Mouse (Mus musculus) retina, postnatal 1 day (tissue): ENCODE data around the gene Rundc3b.

Experiments used
- DNase-seq: peaks from one replicate; pipeline ENCODE4 v3.0.0-alpha.2; 2012

Rundc3b gene

DNA sequence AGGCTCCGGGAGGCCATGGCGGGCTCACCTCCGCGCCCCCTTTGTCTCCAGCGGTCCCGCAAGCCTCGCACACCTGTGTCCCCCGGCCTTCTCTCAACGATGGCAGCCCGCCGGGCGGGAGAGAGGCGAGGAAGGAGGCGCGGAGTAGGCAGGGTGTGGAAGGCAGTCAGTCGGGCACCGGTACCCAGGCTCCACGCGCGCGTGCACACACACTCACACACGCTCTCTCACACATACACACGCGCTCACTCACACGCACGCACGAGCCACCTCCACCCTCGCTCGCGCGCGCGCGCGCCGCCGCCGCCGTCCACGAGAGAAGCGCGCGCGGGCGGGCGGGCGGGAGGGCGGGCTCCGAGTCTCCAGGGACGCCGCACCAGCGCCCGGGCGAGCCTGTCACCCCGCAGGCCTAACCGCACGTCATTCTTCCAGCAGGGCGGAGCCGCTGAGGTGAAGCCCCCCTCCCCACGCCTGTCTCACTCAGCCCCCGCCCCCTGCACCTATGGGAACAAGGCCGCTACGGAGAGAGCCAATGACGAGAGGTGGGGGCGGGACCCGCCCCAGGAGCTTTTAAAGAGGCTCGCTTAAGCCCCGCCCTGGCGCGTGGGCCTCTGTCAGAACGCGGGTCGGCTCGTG lies at the start of gene Rundc3b:
Gene Rundc3b (minus strand): TSS at position 357 of the 636 bp plus-strand sequence.
- DNase-seq: peak; percentile 99

DNA sequence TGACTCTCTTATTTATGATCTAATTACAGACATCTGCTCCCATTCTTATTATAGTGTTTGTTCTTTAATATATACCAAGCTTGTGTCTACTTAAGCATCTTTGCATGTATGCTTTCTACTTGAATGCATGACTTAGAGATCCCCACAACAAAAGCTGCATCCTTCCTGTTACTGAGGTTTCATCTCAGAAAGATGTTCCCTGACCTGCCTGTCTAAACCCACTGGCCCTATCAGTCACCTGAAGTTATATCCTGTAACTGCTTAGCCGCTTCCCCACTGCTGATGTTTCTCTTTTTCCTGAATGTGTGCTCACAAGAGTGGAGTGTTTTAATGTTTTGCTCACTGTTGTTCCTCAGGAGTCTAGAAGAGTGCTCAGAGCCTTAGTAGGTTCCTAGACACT lies 46.9 kb upstream of the Rundc3b start:
- DNase-seq: no peak

DNA sequence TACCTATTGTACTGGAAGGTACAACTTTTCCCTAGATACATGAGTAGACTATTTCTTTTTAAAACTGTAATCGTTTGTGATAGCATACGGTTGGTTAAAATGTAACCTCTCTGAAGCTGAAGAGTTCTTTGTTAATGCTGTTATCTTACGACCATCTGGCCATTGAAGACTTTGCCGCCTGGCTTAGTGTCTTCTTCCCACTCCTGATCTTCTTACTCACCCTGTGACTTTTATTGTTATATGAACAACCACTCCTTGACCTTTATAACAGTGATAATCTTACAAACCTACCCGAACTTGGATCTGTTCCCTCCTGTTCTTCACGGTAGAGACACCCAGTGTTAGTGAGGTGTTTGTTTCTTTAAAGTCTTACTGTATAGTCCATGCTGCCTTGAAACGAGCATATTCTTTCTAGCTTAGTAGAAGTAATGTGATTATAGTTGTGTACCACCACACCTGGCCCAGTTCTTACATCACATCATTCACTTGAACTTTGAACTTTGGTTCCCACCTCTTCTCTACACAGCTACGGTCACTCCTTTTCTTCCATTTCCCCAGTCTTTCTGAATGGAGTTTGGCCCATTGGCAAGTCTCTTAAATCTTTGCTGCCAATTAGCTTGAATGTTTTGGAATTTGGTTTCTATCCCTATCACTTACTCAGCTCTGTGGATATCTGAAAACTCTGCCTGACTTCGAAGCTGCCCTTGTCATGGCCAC lies 45.2 kb upstream of the Rundc3b start:
- DNase-seq: no peak

DNA sequence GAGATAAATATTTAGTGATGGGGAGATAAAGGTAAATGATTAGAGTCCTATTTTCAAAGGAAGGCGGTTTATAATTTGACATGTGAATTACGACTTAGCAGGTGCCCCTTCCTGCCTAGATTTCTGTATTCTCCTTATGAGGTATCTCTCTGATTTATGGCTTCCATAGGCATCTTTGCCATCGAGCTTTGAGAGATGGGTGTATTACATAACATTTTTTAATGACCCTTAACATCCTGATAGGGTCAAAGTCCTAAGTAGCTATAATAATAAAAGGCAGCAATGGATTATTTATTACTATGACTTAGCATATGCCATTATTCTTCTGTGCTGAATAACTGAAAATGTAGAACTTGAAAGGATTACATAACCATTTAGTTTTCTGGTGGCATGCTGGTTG lies 41.9 kb upstream of the Rundc3b start:
- DNase-seq: no peak

DNA sequence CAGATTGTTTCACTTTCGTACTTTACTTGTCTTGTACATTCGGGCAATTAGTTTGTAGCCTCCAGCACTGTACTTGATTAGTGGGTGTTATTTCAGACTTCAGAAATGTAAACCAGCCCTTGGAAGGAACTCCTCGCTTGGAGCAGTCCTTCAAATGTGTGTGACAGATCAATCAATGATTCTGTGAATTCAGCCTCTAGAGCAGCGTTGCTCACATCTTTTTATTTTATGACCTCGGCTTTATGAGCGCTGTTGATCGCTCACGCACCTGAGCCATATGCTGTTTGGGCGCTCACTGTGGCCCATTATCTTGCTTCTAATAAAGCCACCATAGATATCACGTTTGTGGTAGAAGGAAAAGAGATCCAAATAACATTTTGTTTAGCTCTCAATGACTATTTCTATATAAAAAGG lies 38.0 kb upstream of the Rundc3b start:
- no peak for DNase-seq

DNA sequence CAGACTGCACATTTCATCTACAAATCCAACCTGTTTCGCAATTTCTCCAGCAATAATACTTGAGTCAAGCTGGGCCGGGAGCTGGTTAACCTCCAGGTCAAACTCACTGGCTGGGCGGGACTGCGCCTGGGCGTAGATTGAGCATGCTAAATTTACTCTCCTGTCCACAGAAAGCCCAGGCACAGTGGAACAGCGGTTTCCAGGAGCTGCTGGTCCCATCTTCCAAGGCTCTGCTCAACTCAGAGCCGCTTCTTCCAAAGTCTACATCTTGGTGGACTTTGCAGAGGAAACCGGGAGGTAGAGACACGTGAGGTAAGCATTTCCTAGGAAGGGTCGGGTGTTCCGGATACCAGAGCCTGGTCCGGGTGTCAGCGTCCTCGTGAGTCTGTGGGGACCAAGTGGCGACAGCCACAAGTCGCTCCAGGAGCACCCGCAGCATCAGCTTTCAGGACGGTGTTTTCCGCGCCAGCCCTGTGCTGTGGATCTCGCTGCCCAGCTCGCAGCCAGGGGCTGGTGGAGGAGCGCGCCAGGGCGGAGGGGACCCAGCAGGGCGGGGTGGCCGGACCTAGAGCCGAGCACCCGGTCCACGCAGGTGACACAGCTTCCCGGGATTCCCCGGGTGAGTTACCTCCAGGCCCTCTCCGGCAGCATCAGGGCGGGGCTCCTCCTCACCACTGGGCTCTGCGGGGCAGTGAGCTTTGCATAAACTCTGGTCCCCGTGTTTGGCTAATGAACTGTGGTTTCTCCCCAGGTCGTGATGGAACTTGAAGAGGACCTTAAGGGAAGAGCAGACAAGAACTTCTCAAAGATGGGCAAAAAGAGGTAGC lies 37.4 kb upstream of the Rundc3b start, which contains the start of gene Abcb1a:
Gene Abcb1a (plus strand): TSS at position 167 of the 827 bp plus-strand sequence.
- peak; percentile 46 for DNase-seq

DNA sequence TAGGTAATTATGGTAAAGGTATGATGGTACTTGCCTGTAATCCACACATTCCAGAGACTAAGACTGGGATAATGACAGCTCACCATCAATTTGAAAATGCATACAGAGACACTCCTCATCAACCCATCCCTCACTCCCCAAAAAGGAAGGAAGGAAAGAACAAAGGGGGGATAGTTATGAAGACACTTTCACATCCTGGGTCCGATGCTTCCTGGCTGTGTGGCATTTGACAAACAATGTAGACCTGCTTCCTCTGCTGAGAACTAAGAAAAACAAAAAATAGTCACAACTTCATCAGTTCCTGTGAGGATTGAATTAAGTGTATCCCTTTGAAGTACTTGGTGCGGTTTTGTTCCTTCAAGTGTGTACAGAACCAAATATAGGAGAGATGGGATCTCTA lies 29.3 kb upstream of the Rundc3b start:
- no peak for DNase-seq

DNA sequence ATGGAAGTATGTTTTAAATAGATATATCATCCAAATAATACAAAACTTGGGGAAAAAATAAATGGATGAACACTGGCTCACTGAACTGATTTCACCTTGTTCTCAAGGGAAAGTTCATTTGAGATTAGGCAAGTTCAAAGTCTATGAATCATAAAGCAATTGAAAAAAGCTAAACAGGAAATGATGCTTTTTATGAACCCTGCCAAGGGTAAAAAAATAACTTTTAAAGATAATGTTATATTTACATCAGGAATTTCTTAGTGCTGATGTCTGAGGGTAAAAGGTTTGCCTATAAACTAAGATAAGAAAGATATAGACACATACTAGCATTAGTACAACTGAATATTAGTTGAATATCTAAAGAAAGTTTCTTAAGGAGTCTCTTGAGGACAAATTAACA lies 26.0 kb upstream of the Rundc3b start:
- no peak for DNase-seq

DNA sequence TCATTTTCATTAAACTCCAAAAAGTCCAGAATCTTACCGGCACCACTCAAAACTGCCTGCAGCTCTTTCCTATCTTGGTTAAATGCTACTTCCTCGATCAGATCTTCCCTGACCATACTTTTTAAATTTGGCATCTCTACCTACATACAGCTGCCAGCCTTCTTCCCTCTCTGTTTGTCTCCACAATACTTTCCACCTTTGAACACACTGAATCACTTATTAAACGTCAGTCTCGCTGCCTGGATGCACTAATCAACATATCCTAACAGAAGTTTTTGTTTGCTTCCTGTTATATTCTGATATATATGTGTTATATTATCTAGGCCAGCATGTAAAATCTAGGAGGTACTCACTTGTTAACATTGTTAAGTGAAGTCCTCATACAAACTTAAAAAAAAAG lies 25.5 kb upstream of the Rundc3b start:
- no peak for DNase-seq

DNA sequence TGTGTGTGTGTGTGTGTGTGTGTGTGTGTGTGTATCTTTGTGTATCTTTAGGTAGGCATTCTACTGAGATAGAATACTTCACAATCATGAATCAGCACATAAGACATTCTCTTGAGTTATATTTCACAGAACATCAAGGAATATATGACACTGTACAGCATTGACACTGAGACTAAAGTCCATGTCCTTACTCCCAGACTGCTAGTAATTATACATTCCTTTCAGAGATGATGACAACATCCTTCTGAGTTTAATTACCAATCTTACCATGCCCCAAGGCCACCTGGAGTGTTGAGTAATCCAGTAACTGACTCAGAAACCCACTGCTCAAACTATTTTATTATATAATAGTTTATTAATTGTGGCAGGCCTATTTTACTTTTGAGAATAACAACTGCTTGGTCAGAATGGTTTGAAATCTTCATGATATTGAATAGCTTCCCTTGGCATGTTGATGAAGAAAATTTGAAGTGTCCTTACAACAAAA lies 11.8 kb upstream of the Rundc3b start:
- no peak for DNase-seq

DNA sequence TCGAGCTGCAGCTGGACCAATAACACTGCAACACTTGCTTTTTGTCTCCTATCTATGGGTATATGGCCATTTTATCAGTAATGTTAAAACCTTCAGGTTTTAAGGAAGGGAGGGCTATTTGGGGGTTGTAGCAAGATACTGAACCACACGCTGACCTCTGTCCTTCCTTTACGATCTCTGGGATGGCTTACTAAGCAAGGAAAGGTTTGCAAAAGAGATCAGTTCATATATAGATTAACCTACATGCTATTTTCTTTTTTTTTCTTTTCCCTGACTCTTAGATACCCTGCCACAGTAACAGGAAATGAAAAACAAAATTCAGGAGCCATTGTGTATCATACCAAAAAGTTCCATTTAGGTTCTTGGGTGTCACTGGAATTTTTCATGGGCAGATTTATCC lies 10.1 kb upstream of the Rundc3b start:
- no peak for DNase-seq

DNA sequence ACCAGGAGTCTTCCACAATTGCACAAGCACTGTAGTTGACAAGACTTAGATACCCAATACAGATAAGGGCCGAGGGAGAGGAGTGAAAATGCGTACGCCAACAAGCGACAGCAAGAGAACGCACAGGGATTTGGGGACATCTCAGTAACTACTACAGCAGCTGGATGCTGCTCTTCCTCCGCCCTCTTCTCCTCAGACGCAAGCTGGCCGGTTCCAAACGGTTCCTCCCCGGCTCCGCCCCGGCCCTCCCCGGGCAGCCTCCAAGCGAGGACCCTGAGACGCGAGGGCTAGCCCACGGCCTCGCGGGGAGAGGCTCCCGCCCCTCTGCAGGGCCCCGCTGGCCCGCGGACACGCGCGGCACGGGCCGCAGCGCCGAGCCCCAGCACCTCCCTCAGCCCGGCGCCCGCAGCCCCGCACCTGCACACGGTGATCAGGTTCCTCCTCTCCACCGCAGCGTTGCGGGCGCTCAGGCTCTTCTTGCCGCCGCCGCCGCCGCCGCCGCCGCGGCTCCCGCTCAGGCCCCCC lies 619 bp downstream of the Rundc3b start:
- DNase-seq: peak; percentile 82

DNA sequence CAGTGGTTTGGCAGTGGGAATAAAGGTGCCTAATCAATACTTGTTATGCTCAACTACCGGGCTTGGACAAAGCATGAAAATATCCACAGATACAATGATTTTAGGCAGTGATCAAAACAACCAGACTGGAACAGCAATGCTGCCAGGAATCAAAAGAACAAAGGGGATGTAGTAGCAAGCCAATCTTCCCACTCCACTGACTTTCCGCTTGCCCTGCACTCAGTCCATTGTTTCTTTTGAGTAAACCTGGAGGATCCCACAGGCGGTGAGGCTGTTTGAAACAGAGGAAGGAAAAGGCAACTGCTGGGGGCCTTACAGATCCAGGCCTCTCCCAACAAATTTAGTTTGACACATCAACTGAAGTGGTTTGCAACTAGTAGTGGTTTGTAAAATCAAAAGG lies 51.6 kb downstream of the Rundc3b start:
- peak; percentile 28 for DNase-seq

DNA sequence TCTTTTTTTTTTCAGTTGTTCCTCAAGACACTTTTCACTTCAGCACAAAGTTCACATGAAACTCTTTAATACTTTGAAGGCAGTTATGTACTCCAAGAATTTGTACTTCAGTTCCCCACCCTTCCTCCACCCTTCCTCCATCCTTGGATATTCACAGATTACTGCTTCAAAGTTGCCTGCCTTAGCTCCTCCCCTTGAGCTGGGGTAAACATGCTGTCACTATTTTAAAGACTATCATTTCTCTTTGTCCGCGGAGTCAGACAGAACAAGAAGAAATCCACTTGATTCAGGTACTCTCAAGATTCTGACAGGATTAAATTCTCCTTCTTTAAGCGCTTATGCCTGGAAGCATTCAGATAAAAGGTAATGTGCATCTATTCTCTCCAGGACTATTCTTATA lies 55.9 kb downstream of the Rundc3b start:
- no peak for DNase-seq

DNA sequence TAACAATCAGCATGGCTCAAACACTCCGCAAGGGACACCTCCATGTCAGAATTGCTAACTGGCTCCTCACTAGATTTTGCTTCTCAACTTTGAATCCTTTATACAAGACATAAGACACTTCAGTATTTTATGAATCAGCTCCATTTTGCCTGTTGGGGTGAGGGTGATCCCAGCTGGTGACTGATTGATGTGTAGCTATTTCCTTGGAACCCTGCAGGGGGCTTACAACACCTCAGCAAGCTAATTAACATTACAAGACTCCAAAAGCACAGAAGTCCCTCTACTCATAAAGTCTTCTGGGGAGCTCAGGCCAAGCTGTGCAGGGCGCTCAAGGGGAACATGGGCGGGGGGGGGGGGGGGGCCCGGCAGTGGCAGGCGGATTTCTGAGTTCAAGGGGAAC lies 78.2 kb downstream of the Rundc3b start:
- DNase-seq: no peak

DNA sequence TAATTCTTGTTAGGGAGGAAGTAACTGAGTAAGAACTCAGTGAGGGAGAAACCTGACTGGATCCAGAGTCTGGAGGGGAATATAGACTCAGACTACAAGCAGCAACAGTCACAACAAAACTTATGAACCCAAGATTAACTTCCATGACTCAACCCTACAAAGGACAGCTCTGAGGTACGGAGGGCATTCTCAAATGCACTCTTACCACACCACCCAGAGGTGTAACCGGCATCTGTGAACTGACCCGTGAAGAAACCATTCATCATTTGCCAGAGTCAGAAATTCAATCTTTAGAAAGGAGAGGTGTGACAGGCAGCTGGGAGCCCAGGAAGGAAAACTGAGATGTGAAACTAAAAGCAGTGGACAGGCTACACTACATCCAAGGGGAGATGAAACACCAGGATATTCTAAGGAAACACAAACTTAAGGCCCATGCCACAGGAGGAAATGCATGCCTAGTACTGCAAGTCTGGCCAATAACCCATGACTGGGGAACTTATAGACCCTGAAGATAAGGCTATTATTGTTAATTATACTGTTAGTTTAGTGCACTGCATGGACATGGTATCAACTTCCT lies 80.0 kb downstream of the Rundc3b start:
- DNase-seq: no peak

DNA sequence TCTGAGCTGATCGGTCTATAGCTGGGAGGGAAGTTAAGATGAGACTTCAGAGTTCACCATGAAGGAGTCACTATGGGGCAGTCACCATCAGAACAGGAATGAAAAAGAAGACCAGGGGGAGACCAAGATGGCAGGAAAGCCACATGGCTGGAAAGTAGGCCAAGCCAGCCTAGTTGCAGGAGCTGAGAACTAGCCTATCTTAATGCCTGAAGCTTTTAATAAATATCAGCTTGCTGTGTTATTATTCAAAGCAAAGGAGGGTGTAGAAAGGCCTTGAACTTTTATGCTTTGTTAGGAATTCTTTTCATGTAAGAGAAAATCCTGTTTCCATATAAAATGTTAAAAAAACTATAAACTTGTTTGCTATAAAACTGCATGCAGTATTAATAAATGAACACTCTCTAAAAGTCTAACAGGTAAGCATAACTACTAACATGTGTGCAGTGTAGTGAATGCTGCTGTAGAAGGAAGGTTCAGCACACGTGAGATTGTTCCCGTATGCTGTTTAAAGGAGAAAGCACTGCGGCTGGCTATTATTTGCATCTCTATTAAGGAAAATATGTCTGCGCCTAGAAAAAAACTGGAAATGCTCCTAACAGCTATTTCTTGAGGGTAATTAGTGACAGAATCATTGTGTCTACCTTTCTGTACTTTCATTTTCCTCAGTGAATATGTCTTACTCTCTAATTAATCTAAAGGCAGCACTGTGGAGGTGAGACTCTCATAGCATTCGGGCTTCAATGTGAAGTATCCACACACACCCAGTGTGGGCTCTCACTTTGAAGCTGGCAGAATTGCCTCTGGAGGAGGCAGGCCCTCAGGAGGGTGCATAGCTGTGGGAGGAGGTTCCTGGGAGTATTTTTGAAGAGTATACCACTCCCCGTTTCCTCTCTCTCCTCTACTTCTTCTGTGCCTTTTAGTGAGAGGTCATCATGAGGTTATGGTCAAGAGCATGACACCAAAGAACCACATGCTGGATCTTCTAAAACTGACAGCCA lies 81.3 kb downstream of the Rundc3b start:
- no peak for DNase-seq

DNA sequence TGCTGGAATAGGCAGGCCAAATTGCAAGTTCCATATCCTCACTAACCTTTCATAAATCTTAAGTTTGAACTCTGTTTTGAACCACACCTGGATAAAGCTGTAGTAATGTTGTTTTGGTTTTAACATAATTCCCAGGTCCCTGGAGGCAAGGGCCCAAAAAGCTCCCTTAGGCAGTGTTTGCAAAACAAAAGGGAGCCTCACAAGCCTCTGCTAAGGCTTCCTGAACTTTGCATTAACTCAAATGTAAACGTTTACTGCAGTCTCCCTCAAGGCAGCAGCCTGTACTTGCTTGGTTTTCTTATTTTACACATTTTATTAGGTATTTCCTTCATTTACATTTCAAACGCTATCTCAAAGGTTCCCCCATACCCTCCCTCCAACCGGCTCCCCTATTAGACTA lies 103.7 kb downstream of the Rundc3b start:
- no peak for DNase-seq

DNA sequence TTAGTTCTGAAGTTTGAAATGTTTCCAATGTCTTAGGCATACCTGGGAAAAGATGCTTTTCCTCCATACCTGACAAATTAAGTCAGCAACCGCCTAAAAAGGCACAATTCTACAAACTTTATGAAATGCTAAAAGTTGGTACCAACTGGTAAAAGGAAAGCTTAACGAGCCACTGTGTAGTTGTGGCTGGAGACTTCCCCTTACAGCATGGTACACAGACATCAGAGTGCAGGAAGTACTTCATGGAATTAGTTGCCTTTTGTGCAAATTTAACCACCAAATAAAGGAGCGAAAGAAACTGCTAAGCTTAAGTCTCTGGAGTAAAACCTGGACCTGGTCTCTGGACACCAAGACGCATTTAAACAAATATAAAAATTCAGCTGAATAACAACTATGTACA lies 131.0 kb downstream of the Rundc3b start:
- DNase-seq: no peak

DNA sequence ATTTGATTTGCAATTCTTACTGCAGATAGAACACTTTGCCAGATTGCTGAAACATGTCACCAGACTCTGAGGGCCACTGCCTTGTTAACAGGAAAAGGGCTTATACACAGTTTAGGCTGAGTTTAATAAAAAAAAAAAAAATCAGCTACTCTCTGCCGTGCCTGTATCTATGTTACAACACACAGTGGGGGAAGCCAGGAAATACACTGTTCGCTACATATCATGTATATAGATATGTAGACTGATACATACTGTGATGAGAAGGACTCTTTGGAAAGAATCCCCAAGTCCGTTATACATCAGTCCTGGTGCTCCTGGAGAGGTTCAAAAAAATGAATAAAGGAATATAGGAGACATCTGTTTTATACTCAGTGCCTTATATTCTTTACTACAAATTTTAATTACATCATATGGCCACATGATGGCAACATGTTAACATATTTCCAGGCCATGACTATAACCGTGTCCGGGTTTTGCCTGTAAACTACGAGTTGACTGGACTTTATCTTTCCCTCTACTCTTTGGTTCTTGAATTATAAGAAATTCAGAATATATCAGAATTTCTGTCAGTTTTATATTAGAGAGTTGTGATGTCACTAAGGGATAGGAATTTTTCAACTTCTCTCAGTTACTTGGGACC lies 133.2 kb downstream of the Rundc3b start:
- peak; percentile 52 for DNase-seq

DNA sequence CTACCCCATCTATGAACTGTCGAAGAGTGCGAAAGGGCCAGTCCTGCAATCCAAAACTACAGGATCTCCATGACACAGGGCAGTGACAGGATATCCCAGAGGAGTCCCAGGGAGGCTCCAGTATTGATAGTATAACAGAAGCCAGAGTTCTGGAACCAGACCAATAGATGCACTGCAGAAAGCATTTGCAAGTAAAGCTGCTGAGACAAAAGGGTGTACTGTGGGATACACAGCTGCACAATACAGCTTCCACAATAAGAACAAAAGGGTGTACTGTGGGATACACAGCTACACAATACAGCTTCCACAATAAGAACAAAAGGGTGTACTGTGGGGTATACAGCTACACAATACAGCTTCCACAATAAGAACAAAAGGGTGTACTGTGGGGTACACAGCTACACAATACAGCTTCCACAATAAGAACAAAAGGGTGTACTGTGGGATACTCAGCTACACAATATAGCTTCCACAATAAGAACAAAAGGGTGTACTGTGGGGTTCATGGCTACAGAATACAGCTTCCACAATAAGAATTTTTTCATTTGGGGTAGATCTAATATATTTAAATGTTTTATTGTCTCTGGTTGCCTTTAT lies 134.0 kb downstream of the Rundc3b start:
- DNase-seq: peak; percentile 28
